Mouse (Mus musculus): ENCODE data around the gene Prdx5. TPM values are rescaled to one million over a fixed set of nuclear protein-coding genes. Genes with fewer than 3 reads are reported as not detected.

Gene Prdx5
- 100 to 1,000 TPM; 238 to 261 TPM for polyA plus RNA-seq (2017; shearing (Covaris generic))

DNA sequence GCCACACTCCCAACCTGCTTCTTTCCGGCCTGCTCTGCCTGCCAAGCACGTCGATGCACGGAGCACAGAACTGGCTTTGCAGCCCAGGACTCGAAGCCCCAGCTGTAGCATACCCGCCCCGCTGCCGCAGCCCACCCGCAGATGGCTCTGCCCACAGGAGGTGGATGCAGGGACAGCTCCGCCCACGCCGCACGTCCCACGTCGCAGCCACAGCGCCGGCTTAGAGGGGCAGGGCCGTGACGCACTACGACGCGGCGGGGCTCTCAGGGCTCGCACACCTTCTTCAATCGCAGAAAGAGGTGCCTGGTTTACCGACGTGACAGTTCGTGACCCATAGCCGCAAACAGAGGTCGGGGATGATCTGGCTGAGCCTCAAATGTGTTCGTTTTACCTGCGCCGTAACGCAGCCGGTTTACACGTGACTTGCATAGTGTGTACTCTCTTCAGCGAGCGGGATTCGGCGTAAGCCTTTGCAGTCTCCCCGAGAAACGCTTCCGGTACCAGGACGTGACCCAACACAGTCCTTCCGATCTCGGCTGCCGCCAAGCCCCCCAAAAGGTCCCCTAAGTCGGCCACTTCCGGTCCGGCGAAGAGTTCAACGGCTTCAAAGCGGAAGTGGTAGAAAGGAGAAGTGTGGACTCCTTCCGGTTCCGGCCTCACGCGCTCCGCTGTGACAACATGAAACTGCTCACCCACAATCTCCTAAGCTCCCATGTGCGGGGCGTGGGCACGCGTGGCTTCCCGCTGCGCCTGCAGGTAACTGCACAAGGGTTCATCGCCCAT, at the start of gene Prdx5, which contains the start of gene Trmt112:
TSS of gene Prdx5 (minus strand) at position 600 of the 783 bp plus-strand sequence.
TSS of gene Trmt112 (plus strand) at position 192 of the 783 bp plus-strand sequence.

DNA sequence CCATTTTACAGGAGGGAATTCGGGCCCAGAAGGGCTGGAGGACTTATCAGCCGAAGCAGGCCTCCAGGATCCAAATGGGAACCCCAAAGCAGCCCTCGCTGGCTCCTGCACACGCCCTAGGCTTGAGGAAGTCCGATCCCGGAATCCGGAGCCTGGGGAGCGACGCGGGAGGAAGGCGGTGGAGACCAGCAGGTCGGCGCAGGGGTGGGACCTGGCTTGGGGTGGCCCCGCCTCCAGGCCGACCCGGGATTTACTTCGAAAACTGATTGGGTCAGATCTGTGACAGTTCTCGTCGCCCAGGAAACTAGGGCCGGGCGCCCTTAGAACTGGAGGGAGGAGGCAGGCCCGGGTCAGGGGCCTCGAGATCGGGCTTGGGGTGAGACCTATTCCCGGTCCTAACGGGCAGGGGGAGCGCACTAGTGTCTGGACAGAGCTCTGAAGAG, 32.4 kb upstream of the Prdx5 start, which contains the start of gene Gpr137:
TSS of gene Gpr137 (minus strand) at position 232 of the 443 bp plus-strand sequence.

DNA sequence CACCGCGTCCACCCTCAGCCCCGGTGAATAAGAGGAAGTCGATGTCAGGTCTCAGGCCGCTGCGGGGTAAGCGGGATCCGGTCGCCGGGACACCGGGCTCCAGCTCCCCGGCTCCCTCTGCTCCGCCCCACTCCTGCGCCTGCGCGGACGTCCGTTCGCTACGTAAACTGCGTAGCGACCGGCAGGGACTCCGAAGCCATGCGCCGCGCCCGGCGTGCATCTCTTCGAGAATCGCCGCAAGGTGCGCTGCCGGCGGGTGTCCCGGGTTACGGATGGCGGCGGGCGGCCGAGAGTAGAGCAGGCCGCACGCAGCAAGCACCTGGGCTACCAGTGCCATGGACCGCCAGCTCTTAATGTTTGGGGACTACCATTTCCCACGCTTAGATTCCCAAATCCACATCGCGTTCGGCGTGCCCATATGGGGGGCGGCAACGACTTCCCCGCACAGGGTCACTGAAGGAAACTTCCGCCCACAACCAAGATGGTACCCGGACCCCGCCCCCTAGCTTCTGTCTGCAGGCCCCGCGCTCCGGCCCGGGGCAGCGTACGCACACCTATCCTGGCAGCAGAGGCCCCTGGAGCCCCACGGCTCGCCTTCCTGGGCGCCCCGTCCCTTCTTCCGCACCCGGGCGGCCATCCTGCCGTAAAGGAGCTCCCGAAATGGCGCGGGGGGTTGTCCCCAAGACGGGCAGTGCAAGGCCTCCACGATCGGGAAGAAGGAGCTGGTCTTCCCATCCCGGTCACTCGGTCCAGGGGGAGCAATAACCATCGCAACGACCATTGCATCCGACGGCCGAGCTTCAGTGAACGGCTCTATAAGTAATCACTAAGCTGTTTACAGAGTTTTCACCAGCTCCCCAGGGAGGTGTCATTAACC, 31.7 kb upstream of the Prdx5 start, which contains the start of gene Bad:
TSS of gene Bad (plus strand) at position 490 of the 877 bp plus-strand sequence.

DNA sequence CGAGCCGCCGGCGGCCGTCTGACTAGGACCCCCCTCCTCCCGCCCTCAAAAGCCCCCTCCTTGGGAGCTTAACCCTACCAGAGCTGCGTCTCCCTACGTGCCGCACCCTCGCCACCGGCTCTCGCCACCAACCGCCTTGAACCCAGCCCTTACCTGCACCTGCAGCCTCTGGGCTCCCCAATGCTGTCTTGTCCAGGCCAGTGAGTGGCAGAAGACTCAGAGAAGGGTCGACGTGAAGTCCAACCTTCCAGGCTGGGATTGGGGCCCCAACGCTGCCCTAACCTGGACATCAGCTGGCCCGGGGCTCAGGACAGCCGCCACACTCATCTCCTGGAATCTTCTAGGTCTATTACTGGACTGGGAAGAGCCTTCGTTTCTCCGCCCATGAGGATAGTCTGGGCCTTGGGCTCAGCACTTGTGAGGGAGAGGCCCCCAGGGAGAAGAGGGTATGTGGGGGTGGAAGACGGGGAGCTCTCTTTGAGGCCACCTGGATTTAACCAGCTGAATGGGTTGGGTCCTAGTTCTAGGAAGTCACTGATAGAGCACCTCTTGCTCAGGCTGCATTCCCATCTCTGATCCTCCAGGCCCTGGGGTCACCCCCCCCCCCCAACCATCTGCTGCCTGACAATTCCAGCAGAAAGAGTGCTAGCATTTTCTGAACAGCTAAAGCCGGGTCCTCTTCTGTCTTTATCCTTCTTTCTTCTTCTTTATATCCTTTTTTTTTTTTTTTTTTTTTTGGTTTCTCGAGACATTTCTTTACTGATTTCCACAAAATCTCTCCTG, 24.5 kb upstream of the Prdx5 start, which contains the start of gene Kcnk4:
TSS of gene Kcnk4 (minus strand) at position 321 of the 783 bp plus-strand sequence.

GRCm38 (mm10) chr19:6925307-6925573, 15.3 kb upstream of the Prdx5 start, which contains the start of gene Catsperz:
TSS of gene Catsperz (minus strand) at chr19:6925380.

GRCm38 (mm10) chr19:6921647-6922567, 12.0 kb upstream of the Prdx5 start, which contains the start of gene Esrra:
TSS of gene Esrra (minus strand) at chr19:6921813.

DNA sequence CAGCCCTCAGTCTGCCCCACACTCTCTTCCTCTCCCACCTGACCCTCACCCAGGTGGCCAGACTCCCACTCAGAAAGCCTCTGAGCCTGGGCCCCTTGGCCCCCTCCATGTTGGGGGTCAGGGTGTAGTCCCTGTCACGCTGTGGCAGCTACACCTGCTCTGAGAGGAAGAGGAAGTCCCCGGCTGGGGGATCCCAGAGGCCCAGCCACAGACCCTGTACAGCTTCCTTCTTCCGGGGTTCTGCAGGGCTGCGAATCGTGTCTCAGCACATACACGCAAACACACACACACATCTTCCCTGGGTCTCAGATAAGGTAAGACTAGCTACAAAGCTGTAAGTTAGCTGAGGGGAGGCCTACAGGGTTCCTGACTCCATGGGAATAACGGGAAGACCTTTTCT, 51.9 kb downstream of the Prdx5 start, which contains the start of gene Ccdc88b:
TSS of gene Ccdc88b (minus strand) at position 181 of the 400 bp plus-strand sequence.

Other genes with a start within 250 kb of the Prdx5 start
- 10 to 100 TPM; 50.1 to 58.1 TPM for gene Rps6ka4, start 69.5 kb downstream of the Prdx5 start, polyA plus RNA-seq (2017; shearing (Covaris generic))
- 10 to 100 TPM; 41.3 to 59.0 TPM for gene Ccdc88b, start 51.9 kb downstream of the Prdx5 start, polyA plus RNA-seq (2017; shearing (Covaris generic))
- 100 to 1,000 TPM; 141 to 157 TPM for gene Trmt112, start 408 bp downstream of the Prdx5 start, polyA plus RNA-seq (2017; shearing (Covaris generic))
- 10 to 100 TPM; 25.6 to 26.6 TPM for gene Esrra, start 11.7 kb upstream of the Prdx5 start, polyA plus RNA-seq (2017; shearing (Covaris generic))
- not detected for gene Catsperz, start 15.3 kb upstream of the Prdx5 start, polyA plus RNA-seq (2017; shearing (Covaris generic))
- not detected for gene Kcnk4, start 24.4 kb upstream of the Prdx5 start, polyA plus RNA-seq (2017; shearing (Covaris generic))
- 10 to 100 TPM; 32.4 to 39.4 TPM for gene Bad, start 31.8 kb upstream of the Prdx5 start, polyA plus RNA-seq (2017; shearing (Covaris generic))
- 10 to 100 TPM; 14.2 to 14.5 TPM for gene Gpr137, start 32.4 kb upstream of the Prdx5 start, polyA plus RNA-seq (2017; shearing (Covaris generic))
- gene Ppp1r14b, start 64.9 kb upstream of the Prdx5 start, polyA plus RNA-seq (2017; shearing (Covaris generic)): 100 to 1,000 TPM; 164 to 215 TPM
- gene Plcb3, start 66.4 kb upstream of the Prdx5 start, polyA plus RNA-seq (2017; shearing (Covaris generic)): 10 to 100 TPM; 38.5 to 43.6 TPM
- gene Fkbp2, start 70.4 kb upstream of the Prdx5 start, polyA plus RNA-seq (2017; shearing (Covaris generic)): 10 to 100 TPM; 40.3 to 59.9 TPM
- gene Vegfb, start 77.5 kb upstream of the Prdx5 start, polyA plus RNA-seq (2017; shearing (Covaris generic)): 10 to 100 TPM; 12.9 to 18.5 TPM
- 10 to 100 TPM; 52.2 to 52.7 TPM for gene Dnajc4, start 82.5 kb upstream of the Prdx5 start, polyA plus RNA-seq (2017; shearing (Covaris generic))
- gene Nudt22, start 86.0 kb upstream of the Prdx5 start, polyA plus RNA-seq (2017; shearing (Covaris generic)): 10 to 100 TPM; 24.4 to 38.2 TPM
- gene Trpt1, start 86.0 kb upstream of the Prdx5 start, polyA plus RNA-seq (2017; shearing (Covaris generic)): 1 to 10 TPM; 5.4 to 7.0 TPM
- gene Fermt3, start 109.4 kb upstream of the Prdx5 start, polyA plus RNA-seq (2017; shearing (Covaris generic)): 100 to 1,000 TPM; 341 to 346 TPM
- 100 to 1,000 TPM; 173 to 257 TPM for gene Stip1, start 129.9 kb upstream of the Prdx5 start, polyA plus RNA-seq (2017; shearing (Covaris generic))
- gene Macrod1, start 146.7 kb upstream of the Prdx5 start, polyA plus RNA-seq (2017; shearing (Covaris generic)): 10 to 100 TPM; 15.3 to 31.2 TPM
- under 1 TPM; 0.13 to 0.88 TPM for gene Flrt1, start 195.6 kb upstream of the Prdx5 start, polyA plus RNA-seq (2017; shearing (Covaris generic))

Measured in inflammation-experienced regulatory T-cells (primary cell).